Comparison of ENCODE assay signal across 13 mouse cellular contexts in genomic region chr2:33399091-33399490, GRCm38 (mm10).
"Had no signal": no experiment of that assay in that cellular context is flagged by ENCODE, and none has a peak within 500 bp of the region (broad histone marks: within the 10 kb centered on the region; RNA-seq: fewer than 3 reads in every experiment).

No protein-coding gene starts in this region.

- H3K27me3 ChIP-seq: kidney, embryonic 15.5 days; midbrain, embryonic 12.5 days; stomach, embryonic 15.5 days had no signal

- H3K4me2 ChIP-seq: kidney, embryonic 15.5 days; midbrain, embryonic 12.5 days; stomach, embryonic 15.5 days had no signal

- H3K9me3 ChIP-seq: kidney, embryonic 15.5 days; midbrain, embryonic 12.5 days; stomach, embryonic 15.5 days had no signal

- H3K4me1 ChIP-seq: kidney, embryonic 15.5 days; midbrain, embryonic 12.5 days; stomach, embryonic 15.5 days had no signal

- H3K27ac ChIP-seq: kidney, embryonic 15.5 days; liver, embryonic 14.5 days; macrophage; midbrain, embryonic 12.5 days; stomach, embryonic 15.5 days had no signal

- DNase-seq: kidney, adult 2 months; kidney, postnatal 14 days; left cerebral cortex, postnatal 4 days; lung, adult 2 months; lung, postnatal 14 days; right cerebral cortex, postnatal 14 days; thymus, postnatal 36 days had no signal

- H3K36me3 ChIP-seq: kidney, embryonic 15.5 days; midbrain, embryonic 12.5 days; stomach, embryonic 15.5 days had no signal

- H3K9ac ChIP-seq: kidney, embryonic 15.5 days; liver, embryonic 14.5 days; midbrain, embryonic 12.5 days; stomach, embryonic 15.5 days had no signal

- H3K4me3 ChIP-seq: kidney, embryonic 15.5 days; megakaryocyte, embryonic 14.5 days; midbrain, embryonic 12.5 days; stomach, embryonic 15.5 days had no signal
